Mouse (Mus musculus) heart, adult 9 months (tissue): ENCODE results near the gene Bhlhb9.
"Not testable (repeated sequence)": the region's sequence is repeated elsewhere in the genome, so short reads cannot be mapped to it uniquely, and the experiment has no call there.

Experiments used
- DNase-seq, 2 experiments: peaks; one replicate each; pipeline ENCODE4 v3.0.0; 2022; ENCODE audit warnings: low spot score in 2 of 2

Bhlhb9 gene

DNA sequence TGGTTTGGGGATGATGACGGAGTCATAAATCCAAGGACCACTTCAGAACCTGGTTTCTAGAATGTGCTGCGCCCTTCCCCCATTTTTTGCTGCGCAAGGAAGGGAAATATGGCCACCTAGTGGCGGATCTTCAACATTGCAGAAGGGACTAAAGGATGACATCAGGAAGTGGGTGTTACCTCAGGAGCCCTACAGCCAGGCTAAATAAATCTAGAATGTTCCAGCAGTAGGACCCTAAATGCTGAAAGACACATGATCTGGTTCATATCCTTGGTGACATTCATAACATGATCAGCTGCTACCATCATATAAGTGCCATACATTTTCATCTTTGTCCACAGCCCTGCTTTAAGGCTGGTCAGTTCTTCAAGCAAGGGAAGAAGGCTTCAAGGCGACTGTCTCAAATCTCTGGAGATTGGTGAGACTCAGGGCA lies at the start of gene Bhlhb9:
Gene Bhlhb9, plus strand, starts transcription at position 383 of the 433 bp plus-strand sequence.
- DNase-seq = peak; percentile 24 to 36

DNA sequence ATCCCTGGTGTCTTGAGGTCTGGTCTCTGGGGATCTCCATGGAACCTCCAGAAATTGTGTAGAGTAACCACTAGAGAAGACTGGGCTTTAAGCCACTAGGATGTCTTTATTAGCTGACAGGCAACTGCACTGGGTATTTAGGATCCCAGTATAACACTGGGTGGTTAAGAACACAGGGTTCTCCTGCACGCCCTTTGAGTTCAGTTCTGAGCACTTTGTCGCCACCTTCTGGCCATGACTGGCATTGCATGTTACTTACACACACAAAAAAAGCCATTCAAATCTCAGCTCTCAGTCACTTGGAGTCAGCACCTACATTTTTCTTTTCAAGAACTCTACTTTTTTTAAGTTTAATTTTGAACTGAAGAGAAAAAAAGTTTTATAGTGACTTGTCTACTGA lies 44.6 kb upstream of the Bhlhb9 start:
- peak; percentile 1 to 46 for DNase-seq

DNA sequence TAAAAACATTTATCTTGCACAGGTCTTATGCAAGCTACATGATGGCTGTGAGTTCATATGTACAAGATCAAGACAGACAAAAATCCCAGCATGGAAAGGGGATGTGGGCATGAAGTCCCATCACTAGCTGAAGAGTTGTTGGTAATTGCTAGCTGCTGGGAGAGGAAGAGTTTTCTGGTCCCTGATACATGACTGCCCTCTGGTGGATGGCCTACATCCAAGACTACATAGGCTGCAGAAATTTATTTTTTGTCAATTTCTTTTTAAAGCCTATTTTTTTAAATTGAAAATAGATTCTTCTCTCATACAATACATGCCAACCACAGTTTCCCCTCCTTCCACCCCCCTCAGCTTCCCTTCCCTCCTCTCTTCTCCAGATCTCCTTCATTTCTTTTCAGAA lies 35.7 kb upstream of the Bhlhb9 start:
- DNase-seq = no peak

DNA sequence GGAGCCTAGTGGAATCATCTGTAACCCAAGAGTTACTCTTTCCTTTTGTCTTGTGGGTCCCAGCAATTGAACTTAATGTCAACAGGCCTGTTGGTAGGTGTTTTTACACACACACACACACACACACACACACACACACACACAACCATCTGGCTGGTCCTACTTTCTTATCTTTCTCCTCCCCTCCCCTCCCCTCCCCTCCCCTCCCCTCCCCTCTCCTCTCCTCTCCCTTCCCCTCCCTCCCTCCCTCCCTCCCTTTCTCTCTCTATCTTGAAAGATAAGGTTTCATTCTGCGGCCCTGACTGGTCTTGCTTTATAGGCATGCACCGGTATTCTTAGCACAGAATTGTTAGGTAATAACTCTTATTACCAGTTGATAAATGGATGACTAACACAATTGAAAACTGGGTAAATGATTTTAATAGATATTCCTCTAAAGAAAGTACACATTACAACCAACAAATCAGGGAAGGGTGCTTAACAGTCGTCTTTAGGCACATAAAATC lies 29.3 kb upstream of the Bhlhb9 start:
- DNase-seq = no peak

DNA sequence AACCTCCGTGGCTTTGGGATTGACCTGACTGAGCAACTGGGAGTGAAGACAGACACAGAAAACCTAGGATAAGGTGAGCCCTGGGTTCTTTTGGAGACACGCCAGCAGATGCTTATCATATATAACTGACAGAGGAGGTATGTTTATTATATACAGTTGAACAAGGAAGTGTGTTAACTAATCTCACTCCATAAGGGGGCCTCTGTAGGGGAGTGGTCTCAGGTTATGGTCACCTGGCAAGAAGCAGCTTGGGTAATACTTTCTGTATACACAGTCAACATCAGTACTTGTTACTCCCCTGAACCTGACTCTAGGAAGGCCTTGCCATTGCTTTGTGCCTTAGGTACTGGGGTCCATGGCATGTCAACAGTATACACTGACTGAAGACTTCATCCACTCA lies 28.8 kb upstream of the Bhlhb9 start:
- no peak for DNase-seq

DNA sequence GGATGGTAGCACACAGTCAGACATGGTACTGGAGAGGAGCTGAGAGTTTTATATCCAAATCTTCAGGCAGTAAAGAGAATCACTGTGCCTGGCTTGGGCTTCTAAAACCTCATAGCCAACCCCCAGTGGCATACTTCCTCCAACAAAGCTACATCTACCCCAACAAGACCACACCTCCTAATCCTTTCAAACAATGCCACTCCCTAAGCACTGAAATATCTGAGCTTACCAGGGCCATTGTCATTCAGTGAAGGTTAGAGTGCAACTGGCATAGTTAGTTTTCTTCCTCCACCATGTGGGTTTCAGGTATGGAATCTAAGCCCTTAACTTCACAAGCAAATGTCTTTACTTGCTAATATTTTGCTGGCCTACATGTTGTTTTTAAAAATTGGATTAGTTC lies 5.9 kb upstream of the Bhlhb9 start:
- DNase-seq = no peak

DNA sequence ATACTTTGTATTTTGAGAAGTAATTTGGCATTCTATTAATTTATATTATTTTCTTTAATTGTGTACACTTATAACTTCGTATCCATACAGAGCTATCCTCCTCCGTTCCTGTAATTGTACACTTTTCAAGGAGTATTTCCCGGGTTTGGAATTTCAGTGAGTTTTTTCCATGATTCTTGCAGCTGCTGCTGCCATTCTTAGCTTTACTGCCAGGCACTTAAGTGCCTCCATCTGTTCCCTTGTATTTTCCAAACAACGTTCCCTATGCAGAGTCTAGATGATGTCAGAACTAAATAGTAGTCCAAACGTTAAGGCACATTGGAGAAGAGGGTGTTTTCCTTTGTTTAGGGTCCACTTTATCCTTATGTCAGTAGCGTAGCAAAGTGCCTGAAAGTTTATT lies 5.1 kb upstream of the Bhlhb9 start:
- no peak for DNase-seq

DNA sequence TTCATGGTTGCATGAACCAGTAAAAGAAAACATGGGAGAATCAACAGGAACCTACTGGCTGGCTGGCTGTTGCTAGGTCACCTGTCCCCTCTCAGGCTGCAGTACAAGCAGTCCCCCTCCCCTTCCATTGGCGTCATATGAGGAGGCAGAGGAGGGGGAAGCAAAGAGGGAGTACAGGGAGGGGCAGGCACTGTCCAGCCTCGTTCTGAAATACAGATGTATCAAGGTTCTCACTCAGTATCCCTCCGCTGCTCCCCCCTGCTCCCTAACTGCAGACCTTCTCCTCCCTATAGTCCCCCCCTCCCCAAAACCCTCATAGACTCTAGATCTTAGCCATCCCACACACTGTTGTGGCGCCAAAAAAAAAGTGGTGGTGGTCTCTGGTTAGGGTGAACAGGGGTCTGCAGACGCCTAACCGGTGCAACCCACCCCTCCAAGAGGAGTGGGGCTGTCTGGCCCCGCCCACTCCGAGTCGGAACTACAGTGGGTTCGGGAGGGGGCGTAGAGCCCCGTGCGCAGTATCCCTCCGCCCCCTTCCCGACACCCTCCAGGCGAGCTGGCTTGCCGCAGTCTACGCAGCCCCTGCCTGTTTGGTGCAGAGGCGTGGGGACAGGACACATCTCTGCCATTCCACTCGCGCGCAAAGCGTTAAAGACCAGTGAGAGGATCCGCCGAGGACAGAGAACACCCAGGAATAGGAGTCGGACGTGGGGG lies 1.6 kb upstream of the Bhlhb9 start:
- peak in 1 of 2 experiments; percentile 30 for DNase-seq

DNA sequence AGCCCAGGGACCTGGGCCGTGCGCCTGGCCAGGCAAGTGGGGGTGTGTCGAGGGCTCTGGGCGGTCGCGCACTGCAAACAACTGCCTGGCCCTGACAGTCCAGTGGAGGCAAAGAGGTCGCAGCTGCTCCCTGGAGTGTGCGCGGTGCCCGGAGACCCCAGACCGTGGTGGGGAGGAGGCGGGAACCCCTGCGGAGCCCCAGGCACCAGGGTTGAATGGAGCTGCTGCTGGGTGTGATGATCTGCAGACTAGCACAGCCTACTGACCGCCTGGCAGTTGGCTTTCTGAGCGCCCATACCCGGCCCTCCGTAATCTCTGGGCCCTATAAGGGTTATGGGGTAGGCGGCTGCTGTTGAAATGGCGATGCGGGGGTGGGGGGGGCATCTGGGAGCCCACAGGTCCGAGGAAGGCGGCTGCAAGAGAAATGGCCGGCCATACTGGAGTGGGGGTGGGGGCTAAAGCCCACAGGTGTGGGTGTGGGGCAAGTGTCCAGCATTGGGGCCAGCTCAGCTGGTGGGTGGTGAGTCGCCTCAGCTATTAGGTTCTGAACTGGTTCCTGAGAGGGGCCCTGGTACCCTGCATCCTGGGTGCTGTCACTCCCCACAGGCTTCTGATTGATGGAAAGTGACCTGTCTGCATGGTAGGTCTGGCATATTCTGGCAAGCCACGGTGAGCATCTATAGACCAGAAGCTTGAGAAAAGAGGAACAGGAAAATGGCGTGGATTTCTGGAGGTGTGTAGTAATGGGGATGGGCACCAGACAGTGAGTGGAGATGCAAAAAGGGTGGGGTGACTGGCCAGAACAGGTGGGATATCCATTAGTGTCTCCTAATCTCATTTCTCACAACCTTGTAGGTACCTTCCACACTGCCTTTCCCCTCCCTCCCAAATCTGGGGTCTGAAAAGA lies 836 bp upstream of the Bhlhb9 start:
- not testable (repeated sequence) for DNase-seq

DNA sequence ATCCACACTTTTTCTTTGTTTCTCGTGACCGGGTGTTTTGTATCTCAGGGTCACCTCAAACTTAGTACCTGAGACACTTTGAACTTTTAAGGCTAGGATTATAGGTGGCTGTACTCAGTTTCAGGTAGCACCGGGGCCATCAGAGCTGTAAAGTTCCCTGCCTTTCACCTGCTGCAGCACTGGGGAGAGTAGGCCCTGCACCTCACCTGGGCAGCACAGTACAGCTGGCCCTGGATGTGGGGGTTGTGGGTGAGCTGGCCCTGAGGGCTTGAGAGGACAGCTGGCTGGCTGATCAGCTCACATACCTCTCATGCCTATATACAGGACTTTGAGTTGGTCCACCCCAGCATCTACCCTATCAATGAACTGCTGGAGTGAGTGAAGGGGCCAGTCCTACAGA lies 6.8 kb downstream of the Bhlhb9 start:
- no peak for DNase-seq

DNA sequence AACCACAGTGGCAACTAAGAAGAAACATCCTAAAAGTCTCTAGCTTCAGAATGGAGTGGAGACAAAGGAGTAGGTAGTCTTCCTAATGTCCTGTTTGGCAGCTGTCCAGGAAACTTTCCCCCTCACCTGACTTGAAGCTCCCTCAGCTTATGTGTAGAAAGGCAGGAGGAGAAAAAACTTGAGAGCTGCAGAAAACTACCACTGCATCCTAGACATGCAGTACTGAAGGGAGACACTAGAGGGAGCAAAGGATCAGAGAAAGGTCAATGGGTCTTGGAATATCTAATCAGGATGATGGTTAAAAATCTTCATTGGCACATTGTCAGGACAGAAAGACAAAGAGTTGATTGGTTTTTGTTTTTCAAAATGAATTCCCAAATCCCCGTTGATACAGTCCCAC lies 8.4 kb downstream of the Bhlhb9 start:
- DNase-seq = no peak

DNA sequence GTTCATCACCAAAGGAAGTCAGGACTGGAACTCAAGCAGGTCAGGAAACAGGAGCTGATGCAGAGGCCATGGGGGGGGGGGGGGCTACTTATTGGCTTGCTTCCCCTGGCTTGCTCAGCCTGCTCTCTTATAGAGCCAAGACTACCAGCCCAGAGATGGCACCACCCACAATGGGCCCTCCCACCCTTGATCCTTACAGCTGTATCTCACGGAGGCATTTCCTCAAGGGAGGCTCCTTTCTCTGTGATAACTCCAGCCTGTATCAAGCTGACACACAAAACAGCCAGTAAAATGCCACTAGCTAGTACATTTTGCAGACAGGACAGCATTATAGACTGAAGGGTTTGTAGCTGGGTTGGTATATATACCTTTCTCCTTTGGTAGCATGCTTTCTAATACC lies 38.5 kb downstream of the Bhlhb9 start:
- not testable (repeated sequence) for DNase-seq

DNA sequence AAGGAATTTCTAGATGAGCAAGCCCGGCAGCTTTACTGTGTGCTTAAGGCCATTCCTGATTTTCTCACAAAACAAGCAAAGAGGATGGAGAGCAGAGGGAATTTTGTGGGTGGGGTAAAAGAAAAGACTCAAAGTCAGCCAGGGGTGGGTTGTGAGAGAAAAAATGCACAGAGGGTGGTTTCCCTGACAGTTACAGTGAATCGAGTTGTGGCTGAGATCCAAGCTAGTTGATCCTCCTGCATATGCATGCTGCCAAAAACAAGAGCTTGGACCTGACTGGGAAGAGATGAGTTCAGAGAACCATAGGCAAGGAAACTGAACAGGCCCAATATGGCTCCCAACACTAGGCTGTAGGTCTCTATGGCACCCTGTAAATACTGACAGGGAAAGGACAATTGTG lies 40.5 kb downstream of the Bhlhb9 start:
- DNase-seq = no peak

DNA sequence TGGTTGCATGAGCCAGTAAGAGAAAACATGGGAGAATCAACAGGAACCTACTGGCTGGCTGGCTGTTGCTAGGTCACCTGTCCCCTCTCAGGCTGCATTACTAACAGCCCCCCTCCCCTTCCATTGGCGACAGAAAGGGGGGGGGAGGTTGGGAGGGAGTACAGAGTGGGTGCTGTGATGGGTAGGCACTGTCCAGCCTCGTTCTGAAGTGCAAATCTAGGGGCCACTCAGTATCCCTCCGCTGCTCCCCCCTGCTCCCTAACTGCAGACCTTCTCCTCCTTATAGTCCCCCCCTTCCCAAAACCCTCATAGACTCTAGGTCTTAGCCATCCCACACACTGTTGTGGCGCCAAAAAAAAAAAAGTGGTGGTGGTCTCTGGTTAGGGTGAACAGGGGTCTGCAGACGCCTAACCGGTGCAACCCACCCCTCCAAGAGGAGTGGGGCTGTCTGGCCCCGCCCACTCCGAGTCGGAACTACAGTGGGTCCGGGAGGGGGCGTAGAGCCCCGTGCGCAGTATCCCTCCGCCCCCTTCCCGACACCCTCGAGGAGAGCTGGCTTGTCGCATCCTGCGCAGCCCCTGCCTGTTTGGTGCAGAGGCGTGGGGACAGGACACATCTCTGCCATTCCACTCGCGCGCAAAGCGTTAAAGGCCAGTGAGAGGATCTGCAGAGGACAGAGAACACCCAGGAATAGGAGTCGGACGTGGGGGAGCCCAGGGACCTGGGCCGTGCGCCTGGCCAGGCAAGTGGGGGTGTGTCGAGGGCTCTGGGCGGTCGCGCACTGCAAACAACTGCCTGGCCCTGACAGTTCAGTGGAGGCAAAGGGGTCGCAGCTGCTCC lies 41.3 kb downstream of the Bhlhb9 start, which contains the start of gene Gprasp2:
Gene Gprasp2, plus strand, starts transcription at position 514 of the 840 bp plus-strand sequence.
- peak in 1 of 2 experiments; percentile 2 for DNase-seq

DNA sequence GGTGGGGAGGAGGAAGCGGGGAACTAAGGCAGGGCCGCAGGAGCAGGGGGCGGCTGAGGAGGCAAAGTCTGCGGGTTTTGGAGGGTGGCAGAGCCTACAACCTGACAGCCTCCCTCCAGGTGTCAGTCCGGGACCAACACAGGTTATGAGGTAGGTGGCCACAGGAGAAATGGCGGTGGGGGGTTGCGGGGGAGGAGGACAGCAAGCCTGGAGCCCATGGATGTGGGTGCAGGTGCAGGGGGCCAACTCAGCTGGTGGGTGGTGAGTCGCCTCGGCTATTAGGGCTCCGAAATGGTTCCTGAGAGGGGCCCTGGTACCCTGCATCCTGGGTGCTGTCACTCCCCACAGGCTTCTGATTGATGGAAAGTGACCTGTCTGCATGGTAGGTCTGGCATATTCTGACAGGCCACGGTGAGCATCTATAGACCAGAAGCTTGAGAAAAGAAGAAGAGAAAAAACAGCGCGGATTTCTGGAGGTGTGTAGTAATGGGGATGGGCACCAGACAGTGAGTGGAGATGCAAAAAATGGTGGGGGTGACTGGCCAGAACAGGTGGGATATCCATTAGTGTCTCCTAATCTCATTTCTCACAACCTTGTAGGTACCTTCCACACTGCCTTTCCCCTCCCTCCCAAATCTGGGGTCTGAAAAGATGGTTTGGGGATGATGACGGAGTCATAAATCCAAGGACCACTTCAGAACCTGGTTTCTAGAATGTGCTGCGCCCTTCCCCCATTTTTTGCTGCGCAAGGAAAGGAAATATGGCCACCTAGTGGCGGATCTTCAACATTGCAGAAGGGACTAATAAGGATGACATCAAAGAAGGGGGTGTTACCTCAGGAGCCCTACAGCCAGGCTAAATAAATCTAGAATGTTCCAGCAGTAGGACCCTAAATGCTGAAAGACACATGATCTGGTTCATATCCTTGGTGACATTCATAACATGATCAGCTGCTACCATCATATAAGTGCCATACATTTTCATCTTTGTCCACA lies 42.3 kb downstream of the Bhlhb9 start:
- peak in 1 of 2 experiments; percentile 4 for DNase-seq

DNA sequence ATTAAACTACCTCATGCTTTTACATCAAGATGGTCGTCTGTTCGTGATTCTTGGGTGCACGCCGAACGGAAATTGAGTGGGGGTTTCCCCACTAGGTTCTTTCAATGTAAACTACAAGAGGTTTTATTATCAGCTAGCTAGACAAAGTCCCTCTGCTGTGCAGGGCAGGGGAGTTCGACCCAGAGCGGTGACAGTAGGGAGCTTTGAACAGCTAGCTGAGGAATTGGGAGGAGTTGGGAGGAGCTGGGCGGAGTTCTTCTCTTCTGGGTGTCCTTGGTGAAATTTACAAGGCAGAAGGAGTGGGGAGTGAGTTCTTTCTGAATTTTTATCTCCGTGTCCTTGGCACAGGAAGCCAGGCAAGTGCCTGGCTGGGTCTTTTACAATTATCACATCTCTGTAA lies 69.4 kb downstream of the Bhlhb9 start:
- not testable (repeated sequence) for DNase-seq

DNA sequence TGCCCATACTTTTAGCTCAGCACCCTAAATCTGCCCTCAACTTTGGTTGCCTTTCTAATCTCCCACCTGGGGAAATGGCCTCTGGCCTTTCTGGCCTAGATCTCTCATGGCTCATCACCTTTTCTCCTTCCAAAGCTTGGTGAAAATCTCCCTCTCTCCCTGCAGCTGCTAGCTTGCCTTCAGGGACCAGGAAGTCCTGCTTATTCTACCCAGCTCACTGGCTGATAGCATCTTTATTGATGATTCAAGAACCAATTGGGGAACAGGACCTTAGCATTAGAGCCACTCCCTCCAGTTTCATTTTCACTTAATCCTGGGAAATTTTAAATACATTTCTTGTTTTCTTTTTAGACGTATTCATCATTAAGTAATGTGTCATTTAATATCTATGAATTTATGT lies 79.3 kb downstream of the Bhlhb9 start:
- DNase-seq = no peak

DNA sequence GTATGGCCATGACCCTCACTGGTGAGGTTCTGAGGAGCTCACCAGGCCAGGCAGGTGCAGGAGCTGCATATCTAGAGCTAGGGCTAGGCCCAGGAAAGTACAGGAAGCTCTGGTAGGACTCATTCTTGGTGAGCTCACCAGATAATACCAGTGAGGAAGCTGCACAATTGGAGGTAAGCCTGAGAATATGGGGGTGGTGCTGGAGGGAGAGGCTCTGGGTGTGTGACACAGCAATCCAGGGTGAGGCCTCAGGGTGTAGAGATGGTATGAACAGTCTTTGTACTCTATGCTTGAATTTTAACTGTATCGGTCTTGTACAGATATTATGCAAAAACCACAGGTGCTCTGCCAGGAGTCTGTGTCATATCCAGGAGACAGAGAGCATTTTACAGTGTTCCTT lies 82.2 kb downstream of the Bhlhb9 start:
- no peak for DNase-seq

DNA sequence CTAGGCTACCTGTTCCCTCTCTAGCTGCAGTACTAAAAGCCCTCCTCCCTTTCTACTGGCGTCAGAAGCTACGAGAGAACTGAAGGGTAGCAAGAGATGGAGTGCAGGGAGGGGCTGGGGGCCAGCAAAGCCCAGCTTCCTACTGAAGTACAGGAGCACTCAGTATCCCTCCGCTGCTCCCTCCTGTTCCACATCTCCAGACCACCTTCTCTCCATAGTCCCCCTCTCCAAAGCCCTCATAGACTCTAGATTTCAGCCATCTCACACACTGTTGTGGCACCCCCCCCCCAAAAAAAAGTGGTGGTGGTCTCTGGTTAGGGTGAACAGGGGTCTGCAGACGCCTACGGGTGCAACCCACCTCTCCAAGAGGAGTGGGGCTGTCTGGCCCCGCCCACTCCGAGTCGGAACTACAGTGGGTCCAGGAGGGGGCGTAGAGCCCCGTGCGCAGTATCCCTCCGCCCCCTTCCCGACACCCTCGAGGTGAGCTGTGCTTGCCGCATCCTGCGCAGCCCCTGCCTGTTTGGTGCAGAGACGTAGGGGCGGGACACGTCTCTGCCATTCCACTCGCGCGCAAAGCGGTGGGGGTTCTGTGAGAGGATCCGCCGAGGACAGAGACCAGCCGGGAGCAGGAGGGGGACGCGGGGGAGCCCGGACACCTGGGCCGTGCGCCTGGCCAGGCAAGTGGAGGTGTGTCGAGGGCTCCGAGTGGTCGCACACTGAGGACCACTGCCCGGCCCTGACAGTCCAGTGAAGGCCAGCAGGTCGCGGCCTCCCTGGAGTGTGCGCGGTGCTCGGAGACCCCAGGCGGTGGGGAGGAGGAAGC lies 88.2 kb downstream of the Bhlhb9 start:
- DNase-seq = peak; percentile 49 to 51

DNA sequence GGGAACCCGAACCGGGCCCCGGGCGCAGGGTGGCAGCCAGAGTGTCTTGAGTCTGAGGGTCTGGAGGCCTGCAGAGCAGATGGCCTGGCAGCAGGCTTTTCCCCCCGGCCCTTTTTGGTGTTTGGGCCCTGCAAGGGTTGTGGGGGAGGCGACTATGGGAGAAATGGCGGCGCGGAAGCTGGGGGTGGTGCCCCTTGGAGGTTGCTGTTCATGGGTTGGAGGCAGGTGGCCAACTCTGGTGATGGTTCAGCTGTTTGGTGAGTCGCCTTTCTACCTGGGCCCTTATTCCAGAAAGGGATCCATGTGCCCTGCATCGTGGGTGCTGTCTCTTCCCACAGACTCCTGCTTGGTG lies 88.8 kb downstream of the Bhlhb9 start:
- peak in 1 of 2 experiments; percentile 0 for DNase-seq
